Mouse (Mus musculus): ENCODE results near the gene Tbx3. TPM values are rescaled to one million over a fixed set of nuclear protein-coding genes. Genes with fewer than 3 reads are reported as not detected.

The Tbx3 gene
- total RNA-seq, 2 experiments from 2014 or later, result 6.5 to 9.4 TPM

GRCm38 (mm10) chr5:119659041-119659440 is 11.4 kb upstream of the Tbx3 start:
- no peak for DNase-seq
- intact Hi-C loops (cut with DNase I; ENCODE audit: low total_unique reads), result no loop called here

GRCm38 (mm10) chr5:119660526-119661410 is 9.7 kb upstream of the Tbx3 start:
- no peak for DNase-seq
- intact Hi-C loops (cut with DNase I; ENCODE audit: low total_unique reads), result loop anchor here (5.0 kb wide), 1 partner anchor 193 kb away; no protein-coding TSS in a partner anchor

- DNase-seq, result no peak
- intact Hi-C loops (cut with DNase I; ENCODE audit: low total_unique reads), result loop anchor here (5.0 kb wide), 1 partner anchor 194 kb away; no protein-coding TSS in a partner anchor
These were observed 9.0 kb upstream of the Tbx3 start for GRCm38 (mm10) chr5:119661474-119661873.

GRCm38 (mm10) chr5:119662326-119662725 is 8.1 kb upstream of the Tbx3 start:
- intact Hi-C loops (cut with DNase I; ENCODE audit: low total_unique reads), result loop anchor here (5.0 kb wide), 1 partner anchor 195 kb away; no protein-coding TSS in a partner anchor

GRCm38 (mm10) chr5:119662731-119663130 is 7.7 kb upstream of the Tbx3 start:
- DNase-seq, result no peak
- intact Hi-C loops (cut with DNase I; ENCODE audit: low total_unique reads), result loop anchor here (5.0 kb wide), 1 partner anchor 195 kb away; no protein-coding TSS in a partner anchor

More at GRCm38 (mm10) chr5:119662326-119662725, 8.1 kb upstream of the Tbx3 start:
- DNase-seq, result no peak

GRCm38 (mm10) chr5:119663241-119663640 is 7.2 kb upstream of the Tbx3 start:
- intact Hi-C loops (cut with DNase I; ENCODE audit: low total_unique reads), result loop anchor here (5.0 kb wide), 1 partner anchor 196 kb away; no protein-coding TSS in a partner anchor
- no peak for DNase-seq

- no peak for DNase-seq
- intact Hi-C loops (cut with DNase I; ENCODE audit: low total_unique reads), result loop anchor here (5.0 kb wide), 1 partner anchor 196 kb away; no protein-coding TSS in a partner anchor
These were observed 6.7 kb upstream of the Tbx3 start for GRCm38 (mm10) chr5:119663747-119664146.

GRCm38 (mm10) chr5:119665739-119666138 is 4.7 kb upstream of the Tbx3 start:
- intact Hi-C loops (cut with DNase I; ENCODE audit: low total_unique reads), result no loop called here
- no peak for DNase-seq

- intact Hi-C loops (cut with DNase I; ENCODE audit: low total_unique reads), result no loop called here
These were observed 3.0 kb upstream of the Tbx3 start for GRCm38 (mm10) chr5:119667356-119667940.

GRCm38 (mm10) chr5:119668191-119668912 is 2.1 kb upstream of the Tbx3 start:
- DNase-seq, result no peak
- intact Hi-C loops (cut with DNase I; ENCODE audit: low total_unique reads), result no loop called here

More at GRCm38 (mm10) chr5:119667356-119667940, 3.0 kb upstream of the Tbx3 start:
- no peak for DNase-seq

- no peak for DNase-seq
- intact Hi-C loops (cut with DNase I; ENCODE audit: low total_unique reads), result no loop called here
These were observed 1.5 kb upstream of the Tbx3 start for GRCm38 (mm10) chr5:119668913-119669411.

GRCm38 (mm10) chr5:119669741-119670565 is 516 bp upstream of the Tbx3 start:
- peak; percentile 47 for DNase-seq
- intact Hi-C loops (cut with DNase I; ENCODE audit: low total_unique reads), result no loop called here

- DNase-seq, result peak; percentile 52
- intact Hi-C loops (cut with DNase I; ENCODE audit: low total_unique reads), result no loop called here
These were observed 794 bp downstream of the Tbx3 start for GRCm38 (mm10) chr5:119671124-119671801.

GRCm38 (mm10) chr5:119671965-119672347 is 1.5 kb downstream of the Tbx3 start:
- DNase-seq, result peak; percentile 40
- intact Hi-C loops (cut with DNase I; ENCODE audit: low total_unique reads), result no loop called here

GRCm38 (mm10) chr5:119672348-119672983 is 2.0 kb downstream of the Tbx3 start:
- intact Hi-C loops (cut with DNase I; ENCODE audit: low total_unique reads), result no loop called here
- no peak for DNase-seq

GRCm38 (mm10) chr5:119672984-119673600 is 2.6 kb downstream of the Tbx3 start:
- intact Hi-C loops (cut with DNase I; ENCODE audit: low total_unique reads), result no loop called here
- DNase-seq, result no peak

Measured in gastrocnemius, postnatal 14 days (tissue).